Mouse (Mus musculus): ENCODE results near the gene Rpa3. TPM values are rescaled to one million over a fixed set of nuclear protein-coding genes. Genes with fewer than 3 reads are reported as not detected.
A peak's percentile ranks its signal among the peaks of the same experiment; 100 is the strongest.

Rpa3 gene
- polyA plus RNA-seq, 1 experiment from 2014 or later = 104 TPM

GRCm38 (mm10) chr6:8283255-8283654 lies 24.3 kb upstream of the Rpa3 start:
- no peak for ATAC-seq (replicated peaks; ENCODE audit: extremely low read depth, insufficient read depth, low FRiP score)
- H3K9me3 ChIP-seq (replicated peaks; ENCODE audit: control insufficient read depth, low read length) = no peaks in the 10 kb centered on the region
- H3K36me3 ChIP-seq (ENCODE audit: control insufficient read depth, insufficient read depth) = peaks cover 3% of the 10 kb centered on the region; the same call in 1 of the 2 replicates
- H3K27ac ChIP-seq (ENCODE audit: low read length) = no peak overlapping the region
- no peak overlapping the region for H3K4me3 ChIP-seq (ENCODE audit: low read length)
- no peak overlapping the region for H3K4me2 ChIP-seq (ENCODE audit: low read depth, low read length)
- no peaks in the 10 kb centered on the region for H3K27me3 ChIP-seq (ENCODE audit: control insufficient read depth, insufficient read depth, low read length)
- no peaks in the 10 kb centered on the region for H3K4me1 ChIP-seq (ENCODE audit: control insufficient read depth, insufficient read depth, low read length)
- no peak overlapping the region for H3K9ac ChIP-seq (ENCODE audit: low read length)
- 75% methylated on average over 4 of the region's 4 CpGs for WGBS

GRCm38 (mm10) chr6:8278426-8279002 lies 19.5 kb upstream of the Rpa3 start:
- Histone ChIP-seq H3K9me3 (replicated peaks; ENCODE audit: control insufficient read depth, low read length) (no peaks in the 10 kb centered on the region), H3K27me3 (ENCODE audit: control insufficient read depth, insufficient read depth, low read length) (no peaks in the 10 kb centered on the region), H3K27ac (ENCODE audit: low read length) (no peak overlapping the region), H3K4me3 (ENCODE audit: low read length) (no peak overlapping the region), H3K4me1 (ENCODE audit: control insufficient read depth, insufficient read depth, low read length) (peaks cover 4% of the 10 kb centered on the region; the same call in 1 of the 2 replicates), H3K4me2 (ENCODE audit: low read depth, low read length) (no peak overlapping the region), H3K9ac (ENCODE audit: low read length) (no peak overlapping the region), H3K36me3 (ENCODE audit: control insufficient read depth, insufficient read depth) (peaks cover 3% of the 10 kb centered on the region; the same call in 1 of the 2 replicates)
- no peak for ATAC-seq (replicated peaks; ENCODE audit: extremely low read depth, insufficient read depth, low FRiP score)
- 81% methylated on average over 5 of the region's 5 CpGs for WGBS

- Histone ChIP-seq H3K9me3 (replicated peaks; ENCODE audit: control insufficient read depth, low read length) (no peaks in the 10 kb centered on the region), H3K36me3 (ENCODE audit: control insufficient read depth, insufficient read depth) (peaks cover 3% of the 10 kb centered on the region; the same call in 1 of the 2 replicates), H3K27me3 (ENCODE audit: control insufficient read depth, insufficient read depth, low read length) (no peaks in the 10 kb centered on the region), H3K9ac (ENCODE audit: low read length) (no peak overlapping the region), H3K27ac (ENCODE audit: low read length) (no peak overlapping the region), H3K4me3 (ENCODE audit: low read length) (no peak overlapping the region), H3K4me1 (ENCODE audit: control insufficient read depth, insufficient read depth, low read length) (peaks cover 4% of the 10 kb centered on the region; the same call in 1 of the 2 replicates), H3K4me2 (ENCODE audit: low read depth, low read length) (no peak overlapping the region)
- 31% methylated on average over 4 of the region's 4 CpGs for WGBS
- no peak for ATAC-seq (replicated peaks; ENCODE audit: extremely low read depth, insufficient read depth, low FRiP score)
Measured at GRCm38 (mm10) chr6:8276431-8276830, 17.5 kb upstream of the Rpa3 start.

DNA sequence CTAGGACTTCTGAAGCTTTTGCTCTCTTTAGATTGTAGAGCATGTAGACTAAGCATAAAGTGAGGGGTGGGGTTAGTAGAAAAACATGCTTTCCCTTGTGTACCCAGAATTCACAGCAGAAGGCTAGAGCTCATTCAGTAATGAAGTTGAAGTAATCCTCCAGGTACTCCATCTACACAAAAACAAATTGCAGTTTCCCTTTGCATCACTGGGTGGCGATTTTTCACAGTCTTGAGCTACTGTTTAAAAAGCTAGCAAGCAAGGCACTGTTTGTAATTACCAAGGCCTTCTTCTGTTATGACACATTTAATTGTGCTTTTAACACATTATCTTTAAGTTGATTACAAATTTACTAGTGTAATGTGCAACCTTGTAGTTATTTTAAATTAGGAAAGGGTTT lies 16.1 kb upstream of the Rpa3 start:
- Histone ChIP-seq H3K36me3 (ENCODE audit: control insufficient read depth, insufficient read depth) (peaks cover 3% of the 10 kb centered on the region; the same call in 1 of the 2 replicates), H3K9me3 (replicated peaks; ENCODE audit: control insufficient read depth, low read length) (no peaks in the 10 kb centered on the region), H3K27me3 (ENCODE audit: control insufficient read depth, insufficient read depth, low read length) (no peaks in the 10 kb centered on the region), H3K27ac (ENCODE audit: low read length) (no peak overlapping the region), H3K9ac (ENCODE audit: low read length) (no peak overlapping the region), H3K4me3 (ENCODE audit: low read length) (no peak overlapping the region), H3K4me2 (ENCODE audit: low read depth, low read length) (no peak overlapping the region), H3K4me1 (ENCODE audit: control insufficient read depth, insufficient read depth, low read length) (peaks cover 4% of the 10 kb centered on the region; the same call in 1 of the 2 replicates)
- 13% methylated on average over 1 of the region's 1 CpGs for WGBS
- no peak for ATAC-seq (replicated peaks; ENCODE audit: extremely low read depth, insufficient read depth, low FRiP score)

DNA sequence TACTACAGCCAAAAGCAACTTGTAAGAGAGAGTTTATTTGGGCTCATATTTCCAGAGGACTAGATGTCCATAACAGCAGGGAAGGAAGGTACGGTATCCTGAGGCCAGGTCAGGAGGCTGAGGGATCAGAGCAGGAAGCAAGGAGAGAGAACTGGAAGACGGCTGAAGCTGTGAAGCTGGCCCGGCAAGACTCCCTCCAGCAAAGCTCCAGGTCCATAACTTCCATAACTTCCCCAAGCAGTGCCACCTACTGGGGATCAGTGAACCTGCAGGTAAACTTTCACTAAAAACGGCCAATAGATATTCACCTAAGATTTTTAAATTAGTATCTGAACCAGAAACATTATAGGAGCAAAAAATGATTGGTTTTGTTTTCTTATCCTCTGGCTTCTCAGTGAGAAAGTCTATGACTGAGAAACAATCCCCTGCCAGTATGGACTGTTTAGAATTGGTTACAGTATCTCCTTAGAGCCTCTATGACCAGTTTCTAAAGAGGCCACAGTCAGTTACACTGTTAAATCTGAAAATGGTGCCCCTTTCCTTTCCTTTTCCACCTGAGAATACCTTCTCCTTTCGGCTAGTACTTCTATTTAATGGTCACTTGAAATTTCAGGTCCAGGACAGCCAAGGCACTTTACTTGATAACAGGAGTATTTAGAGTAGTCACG lies 15.5 kb upstream of the Rpa3 start:
- Histone ChIP-seq H3K4me3 (ENCODE audit: low read length) (no peak overlapping the region), H3K4me1 (ENCODE audit: control insufficient read depth, insufficient read depth, low read length) (peaks cover 4% of the 10 kb centered on the region; the same call in 1 of the 2 replicates), H3K9me3 (replicated peaks; ENCODE audit: control insufficient read depth, low read length) (no peaks in the 10 kb centered on the region), H3K27ac (ENCODE audit: low read length) (no peak overlapping the region), H3K9ac (ENCODE audit: low read length) (no peak overlapping the region), H3K36me3 (ENCODE audit: control insufficient read depth, insufficient read depth) (peaks cover 3% of the 10 kb centered on the region; the same call in 1 of the 2 replicates), H3K27me3 (ENCODE audit: control insufficient read depth, insufficient read depth, low read length) (no peaks in the 10 kb centered on the region), H3K4me2 (ENCODE audit: low read depth, low read length) (no peak overlapping the region)
- ATAC-seq (replicated peaks; ENCODE audit: extremely low read depth, insufficient read depth, low FRiP score) = no peak
- 33% methylated on average over 6 of the region's 6 CpGs for WGBS

DNA sequence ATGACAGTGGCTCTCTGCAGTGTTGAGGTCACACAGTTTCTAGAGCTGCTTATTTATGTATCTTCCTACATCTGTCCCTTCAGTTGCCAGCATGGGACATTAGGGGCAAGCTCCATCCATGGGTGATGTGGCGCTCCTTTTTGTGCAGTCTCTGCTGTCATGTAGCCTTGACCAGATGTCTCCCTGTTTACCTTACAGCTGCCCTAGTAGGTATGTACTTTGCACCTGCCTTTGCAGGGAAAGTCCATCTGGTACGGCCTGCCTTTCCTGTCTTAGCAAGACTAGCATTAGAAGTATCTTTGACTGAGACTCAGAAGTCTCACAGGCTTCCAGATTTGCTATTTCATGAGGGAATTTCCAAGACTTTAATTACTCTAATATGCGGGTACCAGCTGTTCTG lies 12.1 kb upstream of the Rpa3 start:
- Histone ChIP-seq H3K27me3 (ENCODE audit: control insufficient read depth, insufficient read depth, low read length) (no peaks in the 10 kb centered on the region), H3K4me1 (ENCODE audit: control insufficient read depth, insufficient read depth, low read length) (no peaks in the 10 kb centered on the region), H3K4me2 (ENCODE audit: low read depth, low read length) (no peak overlapping the region), H3K36me3 (ENCODE audit: control insufficient read depth, insufficient read depth) (no peaks in the 10 kb centered on the region), H3K4me3 (ENCODE audit: low read length) (no peak overlapping the region), H3K9ac (ENCODE audit: low read length) (no peak overlapping the region), H3K9me3 (replicated peaks; ENCODE audit: control insufficient read depth, low read length) (no peaks in the 10 kb centered on the region), H3K27ac (ENCODE audit: low read length) (no peak overlapping the region)
- WGBS = 89% methylated on average over 3 of the region's 3 CpGs
- no peak for ATAC-seq (replicated peaks; ENCODE audit: extremely low read depth, insufficient read depth, low FRiP score)

GRCm38 (mm10) chr6:8259667-8260044 lies 683 bp upstream of the Rpa3 start:
- under 1% methylated on average over 8 of the region's 8 CpGs for WGBS

GRCm38 (mm10) chr6:8258316-8258715 lies 657 bp downstream of the Rpa3 start:
- H3K27ac ChIP-seq (ENCODE audit: low read length) = peak overlapping the region; percentile 74
- no peak for ATAC-seq (replicated peaks; ENCODE audit: extremely low read depth, insufficient read depth, low FRiP score)
- WGBS = 7% methylated on average over 6 of the region's 6 CpGs
- peaks cover 9% of the 10 kb centered on the region; the same call in 1 of the 2 replicates for H3K4me1 ChIP-seq (ENCODE audit: control insufficient read depth, insufficient read depth, low read length)
- peak overlapping the region; percentile 82 for H3K4me3 ChIP-seq (ENCODE audit: low read length)
- H3K9ac ChIP-seq (ENCODE audit: low read length) = peak overlapping the region; percentile 82
- no peaks in the 10 kb centered on the region for H3K27me3 ChIP-seq (ENCODE audit: control insufficient read depth, insufficient read depth, low read length)
- no peaks in the 10 kb centered on the region for H3K9me3 ChIP-seq (replicated peaks; ENCODE audit: control insufficient read depth, low read length)
- no peaks in the 10 kb centered on the region; the same call in 1 of the 2 replicates for H3K36me3 ChIP-seq (ENCODE audit: control insufficient read depth, insufficient read depth)
- H3K4me2 ChIP-seq (ENCODE audit: low read depth, low read length) = peak overlapping the region; percentile 70

More at GRCm38 (mm10) chr6:8259667-8260044, 683 bp upstream of the Rpa3 start:
- H3K9ac ChIP-seq (ENCODE audit: low read length) = peak overlapping the region; percentile 82
- peaks cover 9% of the 10 kb centered on the region; the same call in 1 of the 2 replicates for H3K4me1 ChIP-seq (ENCODE audit: control insufficient read depth, insufficient read depth, low read length)
- peak overlapping the region; percentile 77 for H3K4me2 ChIP-seq (ENCODE audit: low read depth, low read length)
- no peaks in the 10 kb centered on the region for H3K9me3 ChIP-seq (replicated peaks; ENCODE audit: control insufficient read depth, low read length)
- H3K27ac ChIP-seq (ENCODE audit: low read length) = peak overlapping the region; percentile 64
- ATAC-seq (replicated peaks; ENCODE audit: extremely low read depth, insufficient read depth, low FRiP score) = no peak
- H3K36me3 ChIP-seq (ENCODE audit: control insufficient read depth, insufficient read depth) = no peaks in the 10 kb centered on the region
- no peaks in the 10 kb centered on the region for H3K27me3 ChIP-seq (ENCODE audit: control insufficient read depth, insufficient read depth, low read length)
- peak overlapping the region; percentile 82 for H3K4me3 ChIP-seq (ENCODE audit: low read length)

DNA sequence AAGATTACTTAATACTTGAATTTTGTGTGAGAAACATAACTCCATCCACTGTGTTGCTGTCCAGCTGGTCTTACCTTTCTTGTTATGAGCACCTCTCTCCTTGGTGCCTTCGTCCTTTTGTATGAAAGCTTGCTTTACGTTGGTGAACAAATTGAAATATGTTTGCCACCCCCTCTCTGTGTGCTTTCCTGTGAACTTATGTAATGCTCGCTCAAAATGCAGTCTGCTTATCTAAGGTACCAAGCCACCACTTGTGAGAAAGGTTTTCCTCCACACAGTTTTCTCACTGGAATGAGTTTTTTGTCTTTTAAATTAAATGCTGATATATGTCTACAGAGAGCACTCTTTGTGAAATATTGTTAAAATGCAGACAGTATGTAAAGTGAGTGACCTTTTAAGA lies 30.4 kb downstream of the Rpa3 start:
- Histone ChIP-seq H3K27me3 (ENCODE audit: control insufficient read depth, insufficient read depth, low read length) (no peaks in the 10 kb centered on the region), H3K36me3 (ENCODE audit: control insufficient read depth, insufficient read depth) (peaks cover 20% of the 10 kb centered on the region), H3K9ac (ENCODE audit: low read length) (no peak overlapping the region), H3K4me1 (ENCODE audit: control insufficient read depth, insufficient read depth, low read length) (no peaks in the 10 kb centered on the region), H3K9me3 (replicated peaks; ENCODE audit: control insufficient read depth, low read length) (no peaks in the 10 kb centered on the region), H3K27ac (ENCODE audit: low read length) (no peak overlapping the region), H3K4me3 (ENCODE audit: low read length) (no peak overlapping the region), H3K4me2 (ENCODE audit: low read depth, low read length) (no peak overlapping the region)
- no peak for ATAC-seq (replicated peaks; ENCODE audit: extremely low read depth, insufficient read depth, low FRiP score)
- 85% methylated on average over 3 of the region's 3 CpGs for WGBS
